Mouse (Mus musculus) left cerebral cortex, postnatal 4 days (tissue): ENCODE results near the gene Gm20924. TPM values are rescaled to one million over a fixed set of nuclear protein-coding genes. Genes with fewer than 3 reads are reported as not detected.
"Not testable (repeated sequence)": the region's sequence is repeated elsewhere in the genome, so short reads cannot be mapped to it uniquely, and the experiment has no call there.

Experiments
- DNase-seq: peaks from one replicate; pipeline ENCODE4 v3.0.0-alpha.2; 2022
- intact Hi-C: fragments of 180-260 bp; cut with DNase I; formaldehyde crosslinking; loops from one replicate; pipeline ENCODE4 v1.15.1; 2025
- total RNA-seq, 2 experiments: library from RNA; stranded (reverse); gene quantifications; 2 replicates each; pipeline ENCODE4 v1.2.3; 2021

Gm20924 gene
- total RNA-seq = not detected

DNA sequence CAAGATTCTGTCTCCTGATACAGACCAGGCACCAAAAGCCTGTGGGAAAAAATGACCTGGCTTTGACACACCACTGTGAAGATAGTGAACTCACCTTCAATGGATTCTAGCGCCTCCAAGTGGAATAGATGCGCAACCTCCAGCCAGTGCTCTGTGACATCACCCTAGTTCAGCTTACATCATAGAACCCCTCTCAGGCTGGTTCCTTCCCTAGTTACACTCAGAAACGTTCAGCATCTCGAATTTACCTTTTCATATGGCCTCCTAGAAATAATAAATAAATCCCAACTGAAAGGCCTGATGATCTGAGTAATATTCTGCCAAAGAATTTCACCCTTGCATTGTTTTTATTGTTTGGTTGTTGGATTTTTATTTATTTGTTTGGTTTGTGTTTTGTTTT is at the start of gene Gm20924:
Gene Gm20924 (minus strand): TSS at position 101 of the 400 bp plus-strand sequence.
- DNase-seq, intact Hi-C loops: not testable (repeated sequence)

Other genes starting within 250 kb of the Gm20924 start
- gene Gm20736, start 170.2 kb upstream of the Gm20924 start, total RNA-seq = not detected